Mouse (Mus musculus) embryonic facial prominence, embryonic 15.5 days (tissue): ENCODE measurements around the gene Pla2g1b. TPM values are rescaled to one million over a fixed set of nuclear protein-coding genes. Genes with fewer than 3 reads are reported as not detected.
A peak's percentile ranks its signal among the peaks of the same experiment; 100 is the strongest.
"Not testable (repeated sequence)": the region's sequence is repeated elsewhere in the genome, so short reads cannot be mapped to it uniquely, and the experiment has no call there.

Experiments used
- ATAC-seq: fragments of 200-750 bp; cut with Nextera tagmentation; 2 replicates; pipeline ENCODE4 v1.8.0; 2017; ENCODE audit warnings: low read depth, moderate TSS enrichment; ENCODE audit not compliant: insufficient number of reproducible peaks, low FRiP score, low TSS enrichment
- H3K27ac ChIP-seq: fragments of 300-500 bp; sonication (generic); replicated peaks from 2 replicates; pipeline ENCODE4 v1.5.1; 2015; ENCODE audit warnings: mild to moderate bottlenecking, inconsistent platforms
- H3K27me3 ChIP-seq: fragments of 300-500 bp; sonication (generic); 2 replicates; pipeline ENCODE4 v1.6.1; 2015; ENCODE audit warnings: inconsistent platforms
- H3K36me3 ChIP-seq: fragments of 300-500 bp; sonication (generic); 2 replicates; pipeline ENCODE4 v1.6.1; 2015; ENCODE audit warnings: mild to moderate bottlenecking, inconsistent platforms
- H3K4me1 ChIP-seq: fragments of 300-500 bp; sonication (generic); 2 replicates; pipeline ENCODE4 v1.6.1; 2015; ENCODE audit warnings: inconsistent platforms
- H3K4me2 ChIP-seq: fragments of 300-500 bp; sonication (generic); replicated peaks from 2 replicates; pipeline ENCODE4 v1.6.1; 2015; ENCODE audit warnings: mild to moderate bottlenecking, inconsistent platforms
- H3K4me3 ChIP-seq: fragments of 300-500 bp; sonication (generic); replicated peaks from 2 replicates; pipeline ENCODE4 v1.5.1; 2015; ENCODE audit warnings: mild to moderate bottlenecking, inconsistent platforms
- H3K9ac ChIP-seq: fragments of 300-500 bp; sonication (generic); 2 replicates; pipeline ENCODE4 v1.6.1; 2015; ENCODE audit warnings: inconsistent platforms
- H3K9me3 ChIP-seq: fragments of 300-500 bp; sonication (generic); replicated peaks from 2 replicates; pipeline ENCODE4 v1.6.1; 2016; ENCODE audit warnings: inconsistent platforms
- WGBS: fragments of 180-500 bp; shearing (Covaris S2); methylation state at CpG from one replicate; pipeline ENCODE4 v1.1.7; 2015; 5-methylcytosine and 5-hydroxymethylcytosine counted together
- polyA plus RNA-seq: library from polyadenylated mRNA; unstranded; fragments of >200 nt; fragmentation: Nextera tagmentation; extraction: Ambion mirVana; gene quantifications from 2 replicates; pipeline ENCODE4 v1.2.1, GENCODE M21; 2015

Gene Pla2g1b
- polyA plus RNA-seq, 1 experiment from 2014 or later, result not detected

GRCm38 (mm10) chr5:115434853-115435754 lies 31.0 kb upstream of the Pla2g1b start:
- Histone ChIP-seq H3K27ac (peak overlapping the region; percentile 85), H3K27me3 (no peaks in the 10 kb centered on the region), H3K36me3 (0 out of 2 replicates have a peak, but pooled peaks cover under 1% of the 10 kb centered on the region), H3K4me2 (peak overlapping the region; percentile 52), H3K9ac (no peak overlapping the region), H3K4me3 (no peak overlapping the region), H3K4me1 (peaks cover 81% of the 10 kb centered on the region), H3K9me3 (no peaks in the 10 kb centered on the region)
- ATAC-seq, result no peak
- WGBS, result 31% methylated on average over 15 of the region's 15 CpGs

DNA sequence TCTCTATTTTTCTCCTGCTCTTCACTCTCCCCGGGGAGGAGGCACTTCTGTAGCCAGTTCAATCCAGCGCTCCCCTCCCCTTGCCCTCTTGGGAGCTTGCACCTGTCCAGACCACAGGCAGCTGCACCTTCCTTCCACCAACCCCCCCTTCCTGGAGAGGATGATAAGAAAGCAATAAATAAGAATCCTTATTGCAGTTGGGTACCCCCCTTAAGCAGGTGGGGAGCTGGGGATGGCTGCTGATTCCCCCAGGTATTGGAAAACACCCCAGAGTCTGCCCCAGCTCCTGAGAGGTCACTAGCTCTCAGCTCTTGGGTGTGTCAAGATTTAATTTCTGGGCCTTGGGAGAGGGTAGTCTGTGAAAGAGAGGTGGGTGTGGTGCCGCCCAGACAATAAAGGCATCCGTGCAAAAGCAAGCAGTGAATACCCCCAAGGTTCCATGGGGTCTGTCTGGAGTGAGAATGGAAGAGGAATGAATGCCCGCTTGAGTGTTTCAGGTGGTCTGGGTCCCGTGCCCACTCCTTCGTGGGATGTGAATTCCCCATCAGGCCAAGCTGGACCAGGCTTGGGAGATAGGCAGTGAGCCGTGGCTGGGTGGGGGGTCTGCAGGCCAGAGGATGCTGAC lies 30.2 kb upstream of the Pla2g1b start:
- Histone ChIP-seq H3K4me3 (peak overlapping the region; percentile 34), H3K27me3 (no peaks in the 10 kb centered on the region), H3K9me3 (no peaks in the 10 kb centered on the region), H3K4me1 (peaks cover 75% of the 10 kb centered on the region), H3K27ac (peak overlapping the region; percentile 85), H3K36me3 (0 out of 2 replicates have a peak, but pooled peaks cover 4% of the 10 kb centered on the region), H3K4me2 (peak overlapping the region; percentile 52), H3K9ac (peak overlapping the region; percentile 31)
- no peak for ATAC-seq
- 20% methylated on average over 8 of the region's 8 CpGs for WGBS

DNA sequence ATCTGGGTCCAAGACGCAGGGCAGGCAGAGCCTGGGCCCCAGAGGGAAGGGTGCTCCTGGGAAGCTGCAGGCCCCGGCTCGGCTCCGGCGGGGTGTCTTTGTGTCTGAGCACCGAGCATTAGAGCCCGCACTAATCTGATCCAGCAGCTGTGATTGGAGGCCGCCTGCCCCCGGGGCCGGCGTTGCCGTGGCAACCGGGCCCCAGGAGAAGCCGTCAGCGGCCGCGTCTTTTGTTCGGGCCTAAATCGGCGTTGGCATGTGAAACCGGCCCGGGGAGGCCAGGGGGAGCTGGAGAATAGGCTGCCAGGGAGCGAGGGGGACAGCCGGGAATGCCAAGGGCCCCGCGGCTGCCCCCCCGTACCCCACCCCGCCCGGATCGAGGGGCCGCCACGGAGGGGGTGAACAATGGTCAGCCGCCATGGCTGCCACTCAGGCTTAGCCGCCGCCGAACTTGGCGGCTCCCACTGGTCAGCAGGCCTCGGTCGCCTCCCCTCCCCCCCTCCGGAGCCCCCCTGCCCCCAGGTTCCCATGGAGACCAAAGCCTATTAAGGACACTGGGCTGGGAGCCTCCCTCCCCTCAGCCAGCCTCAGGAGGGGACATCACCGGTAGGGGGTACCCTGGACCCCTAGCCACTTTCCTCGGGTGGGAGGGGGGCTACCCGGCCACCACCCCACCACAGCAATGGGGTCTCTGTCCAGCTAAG lies 29.5 kb upstream of the Pla2g1b start:
- peaks cover 5% of the 10 kb centered on the region; the same call in 1 of the 2 replicates for H3K36me3 ChIP-seq
- WGBS, result 2% methylated on average over 41 of the region's 43 CpGs
- H3K4me1 ChIP-seq, result peaks cover 72% of the 10 kb centered on the region
- peak overlapping the region; percentile 31 for H3K9ac ChIP-seq
- no peaks in the 10 kb centered on the region for H3K9me3 ChIP-seq
- H3K4me3 ChIP-seq, result peak overlapping the region; percentile 34
- peak overlapping the region; percentile 85 for H3K27ac ChIP-seq
- peak; percentile 83 for ATAC-seq
- H3K4me2 ChIP-seq, result peak overlapping the region; percentile 52
- H3K27me3 ChIP-seq, result no peaks in the 10 kb centered on the region

DNA sequence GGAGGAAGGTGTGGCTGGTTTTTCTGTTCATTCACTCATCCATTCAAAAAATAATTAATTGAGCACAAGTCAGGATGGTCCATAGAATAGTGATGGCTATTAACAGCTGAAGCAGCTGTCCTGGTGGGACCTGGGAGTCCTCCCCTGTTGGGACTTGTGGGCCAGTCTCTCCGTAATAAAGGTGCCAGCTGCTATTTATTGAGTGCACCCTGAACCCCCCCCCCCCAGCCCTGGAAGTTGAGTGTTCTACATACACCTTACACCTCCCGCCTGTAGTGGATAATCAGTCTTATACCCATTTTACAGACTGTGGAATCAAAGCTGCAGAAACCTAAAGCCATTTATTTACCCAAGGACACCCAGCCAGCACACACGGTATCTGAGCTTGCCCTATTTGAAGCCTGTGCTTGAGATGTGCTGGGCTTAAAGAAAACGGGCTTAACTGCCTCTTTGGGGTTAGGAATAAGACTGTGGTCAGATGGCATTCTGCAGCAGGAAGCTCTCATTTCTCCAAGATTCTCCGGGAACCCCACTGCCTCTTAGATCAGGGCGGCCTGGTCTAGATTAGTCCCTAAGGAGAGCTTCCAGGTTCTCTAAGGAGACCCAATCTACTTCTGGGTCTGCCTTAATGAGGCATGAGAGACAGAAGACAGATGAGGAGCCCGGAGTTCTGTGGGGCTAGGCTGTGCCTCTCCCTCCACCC lies 28.7 kb upstream of the Pla2g1b start:
- H3K36me3 ChIP-seq, result peaks cover 13% of the 10 kb centered on the region
- no peaks in the 10 kb centered on the region for H3K9me3 ChIP-seq
- ATAC-seq, result no peak
- H3K27ac ChIP-seq, result peak overlapping the region; percentile 45
- H3K4me3 ChIP-seq, result no peak overlapping the region
- no peak overlapping the region for H3K9ac ChIP-seq
- 43% methylated on average over 7 of the region's 7 CpGs for WGBS
- H3K4me1 ChIP-seq, result peaks cover 63% of the 10 kb centered on the region
- no peaks in the 10 kb centered on the region for H3K27me3 ChIP-seq
- H3K4me2 ChIP-seq, result no peak overlapping the region

- H3K9ac ChIP-seq, result no peak overlapping the region
- peaks cover 60% of the 10 kb centered on the region for H3K4me1 ChIP-seq
- no peak overlapping the region for H3K4me2 ChIP-seq
- ATAC-seq, result no peak
- no peaks in the 10 kb centered on the region for H3K27me3 ChIP-seq
- H3K36me3 ChIP-seq, result peaks cover 19% of the 10 kb centered on the region
- peak overlapping the region; percentile 45 for H3K27ac ChIP-seq
- 28% methylated on average over 2 of the region's 2 CpGs for WGBS
- no peak overlapping the region for H3K4me3 ChIP-seq
- no peaks in the 10 kb centered on the region for H3K9me3 ChIP-seq
These were observed 28.1 kb upstream of the Pla2g1b start for GRCm38 (mm10) chr5:115437945-115438315.

DNA sequence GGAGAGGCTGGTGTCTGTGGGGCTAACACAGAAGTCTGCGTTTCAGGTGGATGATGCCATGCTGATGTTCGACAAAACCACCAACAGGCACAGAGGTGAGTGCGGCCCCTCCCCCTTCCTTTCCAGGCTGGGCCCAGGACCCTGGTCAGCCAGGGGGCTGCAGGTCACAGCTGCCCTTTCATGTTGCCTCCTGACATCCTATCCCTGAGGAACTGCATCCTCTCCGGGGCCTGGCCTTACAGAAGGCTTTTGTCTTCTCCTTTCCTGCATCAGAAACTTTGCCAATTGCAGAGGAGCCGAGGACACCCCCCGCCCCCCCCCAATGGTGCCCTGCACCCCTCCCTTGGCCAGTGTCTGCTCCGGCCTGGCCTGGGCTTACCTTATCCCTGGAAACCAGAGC lies 27.4 kb upstream of the Pla2g1b start:
- Histone ChIP-seq H3K4me2 (no peak overlapping the region), H3K9ac (no peak overlapping the region), H3K4me1 (peaks cover 55% of the 10 kb centered on the region), H3K27ac (peak overlapping the region; percentile 36; the same call in 1 of the 2 replicates), H3K4me3 (no peak overlapping the region), H3K36me3 (peaks cover 25% of the 10 kb centered on the region), H3K9me3 (no peaks in the 10 kb centered on the region), H3K27me3 (no peaks in the 10 kb centered on the region)
- ATAC-seq, result no peak
- 37% methylated on average over 7 of the region's 7 CpGs for WGBS

DNA sequence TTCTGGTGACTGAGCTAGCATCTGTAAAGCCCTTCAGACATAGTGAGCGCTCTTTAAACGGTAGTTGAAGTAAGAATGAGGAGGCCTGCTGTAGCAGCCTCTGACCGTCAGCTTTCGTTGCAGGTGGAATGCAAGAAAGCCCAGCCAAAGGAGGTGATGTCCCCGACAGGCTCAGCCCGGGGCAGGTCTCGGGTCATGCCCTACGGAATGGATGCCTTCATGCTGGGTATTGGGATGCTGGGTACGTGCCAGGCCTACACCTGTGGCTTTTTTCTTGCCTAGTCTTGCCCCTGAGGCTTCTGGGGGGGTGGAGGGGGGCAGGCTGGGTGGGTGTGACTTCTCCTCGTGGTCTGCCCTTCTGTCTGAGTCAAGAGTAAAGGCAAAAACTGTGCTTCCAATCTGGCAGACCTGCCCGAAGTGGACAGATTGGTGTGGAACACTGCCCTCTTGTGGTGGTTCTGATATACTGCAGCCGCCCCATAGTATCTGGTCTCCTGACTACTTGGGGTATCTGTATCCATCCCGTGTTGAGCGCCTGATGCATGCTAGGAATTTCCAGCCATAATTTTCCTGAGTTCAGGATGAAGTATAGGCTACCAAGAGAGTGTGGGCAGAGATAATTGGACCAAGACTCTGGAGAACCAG lies 24.7 kb upstream of the Pla2g1b start:
- H3K27me3 ChIP-seq, result no peaks in the 10 kb centered on the region
- no peak overlapping the region for H3K9ac ChIP-seq
- H3K4me1 ChIP-seq, result peaks cover 28% of the 10 kb centered on the region
- H3K36me3 ChIP-seq, result peaks cover 50% of the 10 kb centered on the region
- WGBS, result 29% methylated on average over 14 of the region's 14 CpGs
- no peak for ATAC-seq
- H3K9me3 ChIP-seq, result no peaks in the 10 kb centered on the region
- H3K4me2 ChIP-seq, result no peak overlapping the region
- H3K27ac ChIP-seq, result peak overlapping the region; percentile 48; the same call in 1 of the 2 replicates
- no peak overlapping the region for H3K4me3 ChIP-seq

GRCm38 (mm10) chr5:115442663-115443062 lies 23.4 kb upstream of the Pla2g1b start:
- ATAC-seq, H3K9ac ChIP-seq, H3K9me3 ChIP-seq, H3K4me3 ChIP-seq, H3K4me2 ChIP-seq, H3K27me3 ChIP-seq, H3K27ac ChIP-seq: not testable (repeated sequence)
- H3K36me3 ChIP-seq, result peaks cover 62% of the 10 kb centered on the region
- 76% methylated on average over 5 of the region's 5 CpGs for WGBS
- H3K4me1 ChIP-seq, result peaks cover 15% of the 10 kb centered on the region

DNA sequence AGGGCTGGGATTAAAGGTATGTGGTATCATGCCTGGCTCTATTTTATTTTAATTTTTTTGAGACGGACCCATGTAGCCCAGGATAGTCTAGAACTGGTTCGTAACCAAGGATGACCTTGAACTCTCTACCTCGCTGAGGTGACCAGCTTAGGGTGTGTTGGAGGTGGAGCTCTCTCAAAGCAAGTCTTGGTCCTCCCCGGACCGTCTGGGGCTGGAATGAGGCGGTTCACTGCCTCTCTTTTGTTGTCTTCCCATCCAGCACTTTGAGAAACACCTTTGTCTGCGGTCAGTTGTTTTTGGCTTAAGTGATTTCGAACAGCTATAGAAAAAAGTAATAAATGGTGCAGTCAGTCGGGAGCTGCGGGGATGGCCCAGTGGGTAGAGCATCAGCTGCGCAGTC lies 21.9 kb upstream of the Pla2g1b start:
- no peak overlapping the region for H3K9ac ChIP-seq
- H3K27ac ChIP-seq, result no peak overlapping the region
- ATAC-seq, result no peak
- H3K4me1 ChIP-seq, result peaks cover 3% of the 10 kb centered on the region
- H3K9me3 ChIP-seq, result no peaks in the 10 kb centered on the region
- H3K36me3 ChIP-seq, result peaks cover 72% of the 10 kb centered on the region
- H3K4me2 ChIP-seq, result no peak overlapping the region
- H3K4me3 ChIP-seq, result no peak overlapping the region
- H3K27me3 ChIP-seq, result no peaks in the 10 kb centered on the region
- 93% methylated on average over 11 of the region's 11 CpGs for WGBS

GRCm38 (mm10) chr5:115447108-115447507 lies 19.0 kb upstream of the Pla2g1b start:
- Histone ChIP-seq H3K27ac (no peak overlapping the region), H3K4me2 (no peak overlapping the region), H3K4me3 (no peak overlapping the region), H3K27me3 (no peaks in the 10 kb centered on the region), H3K9ac (no peak overlapping the region), H3K4me1 (no peaks in the 10 kb centered on the region), H3K36me3 (peaks cover 86% of the 10 kb centered on the region), H3K9me3 (no peaks in the 10 kb centered on the region)
- WGBS, result 85% methylated on average over 17 of the region's 17 CpGs
- no peak for ATAC-seq
